ENCODE assay signal across 11 mouse cellular contexts in the genomic region with DNA sequence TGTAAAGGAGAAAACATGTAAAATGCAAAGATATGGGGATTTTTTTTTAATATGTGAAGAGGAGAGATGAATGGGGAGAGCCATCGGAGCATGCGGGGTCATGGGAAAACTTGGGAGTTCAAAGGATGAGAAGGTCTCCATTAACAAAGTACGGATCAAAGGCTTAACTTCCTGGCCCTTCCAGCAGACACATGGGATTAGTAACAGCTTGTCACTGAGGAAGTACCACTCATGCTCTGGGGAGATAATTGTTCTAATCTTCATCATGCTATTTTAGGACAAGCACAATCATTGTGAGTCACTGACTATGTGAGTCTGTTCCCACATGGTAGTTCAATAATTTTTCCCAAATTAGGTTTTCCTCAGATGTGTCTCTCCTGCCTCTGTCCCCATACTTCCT.
"Had no signal": no experiment of that assay in that cellular context is flagged by ENCODE, and none has a peak within 500 bp of the region (broad histone marks: within the 10 kb centered on the region; RNA-seq: fewer than 3 reads in every experiment).

No protein-coding gene starts in this region.

- H3K27me3 ChIP-seq: limb, embryonic 13.5 days; midbrain, embryonic 13.5 days had no signal

- H3K4me2 ChIP-seq: limb, embryonic 13.5 days; midbrain, embryonic 13.5 days had no signal

- H3K9ac ChIP-seq: limb, embryonic 13.5 days; liver, embryonic 14.5 days; midbrain, embryonic 13.5 days had no signal

- H3K4me1 ChIP-seq: midbrain, embryonic 13.5 days had no signal

- H3K36me3 ChIP-seq: limb, embryonic 13.5 days; midbrain, embryonic 13.5 days had no signal

- H3K4me3 ChIP-seq: limb, embryonic 13.5 days; midbrain, embryonic 13.5 days had no signal

- H3K9me3 ChIP-seq: limb, embryonic 13.5 days; midbrain, embryonic 13.5 days had no signal

- DNase-seq: kidney, adult 11 months; kidney, postnatal 10 days; kidney, postnatal 4 days; left cerebral cortex, postnatal 4 days; right cerebral cortex, postnatal 4 days; spleen, adult 18-20 months; thymus, adult 18-20 months; thymus, postnatal 14 days had no signal

- H3K27ac ChIP-seq: limb, embryonic 13.5 days; liver, embryonic 14.5 days; midbrain, embryonic 13.5 days had no signal

- ATAC-seq: midbrain, embryonic 13.5 days had no signal
